Mouse (Mus musculus): ENCODE measurements around the gene Vmn1r82. TPM values are rescaled to one million over a fixed set of nuclear protein-coding genes. Genes with fewer than 3 reads are reported as not detected.

Gene Vmn1r82
- not detected for total RNA-seq (2023)

DNA sequence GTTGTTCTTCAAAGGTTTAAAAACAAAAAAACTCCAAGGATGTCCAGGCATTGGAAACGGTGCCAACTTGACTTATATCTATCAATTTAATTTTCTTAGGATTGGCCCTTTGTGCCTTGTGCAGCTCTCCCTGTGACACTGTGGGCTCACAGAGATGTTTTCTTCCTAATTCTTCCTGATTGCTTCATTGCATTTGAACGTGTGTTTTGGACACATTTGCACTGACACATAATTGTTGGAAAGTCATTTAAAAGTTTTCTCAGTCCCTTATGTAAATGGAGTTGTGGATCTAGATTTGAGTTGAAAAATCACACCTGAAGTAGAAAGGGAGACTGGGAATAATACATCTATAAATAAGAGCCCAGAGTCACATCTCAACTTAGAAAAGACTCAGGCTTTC is at the start of gene Vmn1r82:
Vmn1r82 (plus strand) TSS at position 301 of the 400 bp plus-strand sequence.

DNA sequence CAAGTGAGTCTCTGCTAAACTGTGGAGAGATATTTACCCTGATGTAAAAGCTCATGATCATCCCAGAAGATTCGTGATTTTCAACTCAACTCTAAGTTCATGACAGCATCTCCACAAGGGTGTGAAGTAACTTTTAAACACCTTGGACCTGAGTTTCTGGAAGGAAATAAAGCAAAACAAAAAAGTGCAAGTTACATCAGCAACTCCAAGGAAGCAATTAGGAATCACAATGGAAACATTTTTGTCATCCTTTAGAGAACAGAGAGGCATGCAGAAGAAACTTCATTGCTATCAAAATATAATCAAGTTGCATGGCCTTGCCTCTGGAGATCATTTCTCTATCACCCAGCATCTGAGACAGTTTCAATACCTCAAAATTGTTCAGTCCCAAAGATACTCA is 32.1 kb upstream of the Vmn1r82 start, which contains the start of gene Vmn1r81:
Vmn1r81 (minus strand) TSS at position 101 of the 400 bp plus-strand sequence.

DNA sequence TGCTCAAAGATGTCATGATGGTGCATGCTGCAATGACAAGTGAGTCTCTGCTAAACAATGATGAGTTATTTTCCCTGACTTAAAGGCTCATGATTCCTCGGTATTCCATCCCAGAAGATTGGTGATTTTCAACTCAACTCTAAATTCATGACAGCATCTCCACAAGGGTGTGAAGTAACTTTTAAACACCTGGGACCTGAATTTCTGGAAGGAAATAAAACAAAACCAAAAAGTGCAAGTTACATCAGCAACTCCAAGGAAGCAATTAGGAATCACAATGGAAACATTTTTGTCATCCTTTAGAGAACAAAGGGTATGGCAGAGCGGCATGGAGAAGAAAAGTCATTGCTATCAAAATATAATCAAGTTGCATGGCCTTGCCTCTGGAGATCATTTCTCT is 29.2 kb downstream of the Vmn1r82 start, which contains the start of gene Vmn1r83:
Vmn1r83 (minus strand) TSS at position 101 of the 400 bp plus-strand sequence.

Other genes starting within 250 kb of the Vmn1r82 start
- gene Vmn1r78, start 150.2 kb upstream of the Vmn1r82 start, total RNA-seq (2023): not detected
- not detected for gene Vmn1r79, start 129.2 kb upstream of the Vmn1r82 start, total RNA-seq (2023)
- not detected for gene Vmn1r80, start 111.1 kb upstream of the Vmn1r82 start, total RNA-seq (2023)
- gene Vmn1r81, start 32.2 kb upstream of the Vmn1r82 start, total RNA-seq (2023): not detected
- not detected for gene Vmn1r83, start 29.1 kb downstream of the Vmn1r82 start, total RNA-seq (2023)
- gene Vmn1r84, start 68.8 kb downstream of the Vmn1r82 start, total RNA-seq (2023): not detected
- 1.6 TPM for gene Zfp551, start 122.3 kb downstream of the Vmn1r82 start, total RNA-seq (2023)
- gene Zfp606, start 177.9 kb downstream of the Vmn1r82 start, total RNA-seq (2023): 3.8 TPM
- gene 2900092C05Rik, start 212.1 kb downstream of the Vmn1r82 start, total RNA-seq (2023): not detected